Mouse (Mus musculus) liver, embryonic 14.5 days (tissue): Measurements from ENCODE around the gene Acsl3.

Source experiments
- CTCF ChIP-seq: IDR thresholded peaks from 2 replicates; pipeline ENCODE4 v1.5.1; 2016; ENCODE audit warnings: antibody characterized with exemption, low read depth, control low read depth
- EP300 ChIP-seq: IDR thresholded peaks from 2 replicates; pipeline ENCODE4 v1.6.1; 2016; ENCODE audit warnings: antibody characterized with exemption, low read depth

DNA sequence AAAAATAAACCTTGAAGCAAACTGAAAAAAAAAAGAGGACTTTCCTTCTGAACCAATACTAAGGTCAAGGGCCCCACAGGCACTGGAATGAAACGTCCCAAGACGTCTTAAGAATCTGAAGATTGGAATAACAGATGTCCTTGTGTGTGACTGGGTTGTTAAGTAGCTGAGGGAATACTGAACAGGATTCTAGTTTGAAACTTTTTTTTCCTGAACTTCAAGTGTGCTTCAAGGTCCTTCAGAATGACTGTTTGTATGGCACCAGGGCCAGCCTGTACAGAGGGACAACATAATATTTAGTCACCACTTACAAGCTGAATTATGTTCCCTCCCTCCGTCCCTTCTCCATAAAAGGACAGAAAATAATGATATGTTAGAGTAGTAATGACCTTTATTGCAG lies 23.1 kb upstream of the Acsl3 start:
- TF ChIP-seq CTCF (no peak), EP300 (no peak)
